Mouse (Mus musculus) brain, embryonic 14.5 days (tissue): ENCODE data around the gene Nfia.

Source experiments
- CTCF ChIP-seq: fragments of 200-500 bp; IDR thresholded peaks from 2 replicates; pipeline ENCODE4 v1.5.1; 2012; ENCODE audit warnings: inconsistent platforms, mild to moderate bottlenecking, moderate library complexity, borderline replicate concordance; ENCODE audit not compliant: insufficient read depth, insufficient read length; ENCODE audit errors: extremely low read depth
- POLR2A ChIP-seq: fragments of 200-500 bp; IDR thresholded peaks from 2 replicates; pipeline ENCODE4 v1.6.1; 2012; ENCODE audit warnings: mild to moderate bottlenecking, inconsistent platforms, borderline replicate concordance; ENCODE audit not compliant: poor library complexity, insufficient read depth, insufficient read length, severe bottlenecking; ENCODE audit errors: extremely low read depth

DNA sequence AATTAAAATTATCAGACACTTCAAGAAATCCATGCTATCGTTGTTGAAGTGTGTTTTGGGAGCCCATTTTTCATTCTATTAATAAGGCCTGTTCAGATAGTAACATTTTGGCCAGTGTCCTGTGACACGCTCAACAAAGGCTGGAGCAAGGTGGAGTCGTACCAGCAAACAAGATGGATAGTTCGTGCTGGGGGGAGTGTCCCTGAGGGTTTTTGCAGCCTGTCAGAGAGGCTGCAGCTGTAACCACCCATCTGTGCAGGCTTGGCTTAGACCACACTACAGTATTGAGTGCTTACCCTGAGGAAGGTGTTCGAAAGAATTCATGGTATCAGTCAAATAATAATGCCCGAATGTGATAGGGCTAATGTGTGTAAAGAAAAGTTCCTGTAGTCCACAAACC is 139.6 kb downstream of the Nfia start:
- TF ChIP-seq CTCF, result no peak
- TF ChIP-seq POLR2A, result no peak
